Mouse (Mus musculus) left cerebral cortex, postnatal 36 days (tissue): ENCODE data around the gene Trpm7. TPM values are rescaled to one million over a fixed set of nuclear protein-coding genes. Genes with fewer than 3 reads are reported as not detected.

Experiments
- DNase-seq, 2 experiments: peaks; one replicate each; pipeline ENCODE4 v3.0.0; 2021 to 2022; ENCODE audit warnings: low spot score in 2 of 2, mixed read lengths in 1 of 2
- intact Hi-C: fragments of 180-260 bp; cut with DNase I; formaldehyde crosslinking; loops from one replicate; pipeline ENCODE4 v1.15.1; 2025
- total RNA-seq, 2 experiments: library from RNA; stranded (reverse); gene quantifications; 2 replicates each; pipeline ENCODE4 v1.2.3; 2021

Trpm7 gene
- total RNA-seq, 2 experiments from 2014 or later: 30.4 to 42.3 TPM

DNA sequence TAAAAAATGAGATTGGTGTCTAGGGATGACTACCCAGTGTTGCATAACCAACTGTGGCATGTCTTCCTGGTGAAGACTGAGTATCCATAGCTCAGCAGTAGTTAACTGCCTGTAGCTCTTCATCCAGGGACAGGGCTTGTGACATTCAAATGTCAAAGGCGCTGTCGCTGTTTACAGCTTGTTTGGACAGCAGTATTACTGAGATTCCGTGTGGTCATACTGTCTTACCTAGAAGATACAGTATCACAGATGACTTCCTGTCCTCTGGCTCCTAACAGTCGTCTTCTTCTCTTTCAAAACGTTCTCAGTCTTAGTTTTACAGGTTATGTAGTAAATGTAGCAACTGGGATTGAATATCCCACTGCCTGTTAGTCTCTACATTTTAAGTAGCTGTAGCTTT is 37.2 kb downstream of the Trpm7 start:
- intact Hi-C loops: loop anchor here (10.0 kb wide), 1 partner anchor 84 kb away; no protein-coding TSS in a partner anchor
- no peak for DNase-seq

DNA sequence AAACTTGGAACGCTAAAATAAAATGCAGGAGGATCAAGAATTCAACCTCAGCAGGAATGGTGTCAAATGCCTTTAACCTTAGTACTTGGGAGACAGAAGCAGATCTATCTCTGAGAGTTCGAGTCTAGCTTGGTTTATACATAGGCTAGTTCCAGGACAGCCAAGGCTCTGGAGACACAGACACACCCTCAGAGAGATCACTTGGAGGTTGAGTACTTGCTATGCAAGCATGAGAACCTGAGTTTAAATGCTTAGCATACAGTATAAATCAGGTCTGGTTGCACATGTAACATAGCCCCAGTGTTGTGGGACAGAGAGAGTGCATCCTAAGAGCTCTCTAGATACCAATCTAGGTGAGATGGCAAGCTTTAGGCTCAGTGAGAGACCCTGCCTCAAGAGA is 58.6 kb downstream of the Trpm7 start:
- intact Hi-C loops: no loop called here
- DNase-seq: no peak

DNA sequence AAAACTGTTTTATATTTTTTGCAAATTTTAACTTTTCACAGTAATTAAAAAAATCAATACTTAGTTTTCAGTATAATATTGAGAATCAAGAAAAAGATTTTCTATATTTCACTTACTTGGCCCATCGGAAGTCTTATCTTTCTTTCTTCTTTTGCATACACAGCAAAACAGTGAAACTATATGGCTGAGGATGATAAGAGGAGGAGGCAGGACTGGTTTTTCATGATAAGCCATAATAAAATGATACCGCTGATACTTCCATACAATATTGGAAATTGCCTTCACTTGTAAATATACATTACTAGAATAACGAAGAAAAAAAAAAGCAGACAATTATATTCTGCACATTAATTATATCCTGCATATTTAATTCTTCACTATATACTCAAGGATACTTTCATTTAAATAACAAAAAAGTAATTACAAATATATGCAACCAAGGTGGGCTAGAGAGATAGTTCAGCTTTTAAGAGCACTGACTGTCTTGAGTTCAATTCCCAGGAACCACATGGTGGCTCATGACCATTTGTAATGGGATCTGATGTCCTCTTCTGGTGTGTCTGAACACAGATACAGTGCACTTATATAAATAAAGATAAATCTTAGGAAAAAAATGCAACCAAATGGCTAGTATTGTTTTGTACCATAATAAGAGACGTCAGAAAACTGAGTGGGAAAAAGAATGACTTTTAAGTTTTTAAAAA is 59.2 kb downstream of the Trpm7 start:
- DNase-seq: no peak
- intact Hi-C loops: no loop called here

DNA sequence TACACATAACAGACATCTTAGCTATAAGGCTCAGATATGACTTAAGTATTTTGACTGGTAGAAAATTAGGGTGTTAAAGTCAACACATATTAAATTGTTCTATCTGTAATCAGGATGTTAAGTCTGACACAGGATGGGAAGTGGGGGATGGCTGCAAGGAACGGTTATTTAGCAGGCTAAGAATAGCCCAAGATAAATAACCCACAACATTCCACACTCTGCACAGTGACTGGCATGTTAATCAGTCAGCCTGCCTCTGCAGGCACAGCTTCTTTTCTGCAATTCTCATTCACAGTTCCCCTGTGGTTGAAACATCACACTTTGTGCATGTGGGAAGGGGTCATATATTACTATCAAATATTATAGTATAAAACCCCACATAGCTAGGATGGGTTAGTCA is 60.2 kb downstream of the Trpm7 start:
- intact Hi-C loops: no loop called here
- DNase-seq: no peak

DNA sequence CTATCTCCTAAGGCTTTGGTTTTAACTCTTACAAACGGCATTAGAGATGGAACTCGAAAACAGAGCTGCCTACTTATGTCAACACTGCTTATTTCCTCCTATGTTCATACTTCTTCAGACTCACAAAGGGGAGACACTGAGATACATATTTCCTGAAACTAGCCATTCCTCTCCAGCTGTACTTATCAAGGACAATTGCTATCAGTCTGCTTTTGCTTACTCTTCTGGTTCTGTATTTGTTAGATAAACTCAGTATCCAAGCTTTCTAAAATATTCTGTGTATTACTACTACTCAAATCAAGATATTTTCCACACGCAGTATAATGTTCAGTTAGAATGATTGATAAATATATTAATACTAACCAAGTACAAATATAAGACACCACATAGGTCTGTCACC is 74.0 kb downstream of the Trpm7 start:
- intact Hi-C loops: no loop called here
- DNase-seq: no peak

DNA sequence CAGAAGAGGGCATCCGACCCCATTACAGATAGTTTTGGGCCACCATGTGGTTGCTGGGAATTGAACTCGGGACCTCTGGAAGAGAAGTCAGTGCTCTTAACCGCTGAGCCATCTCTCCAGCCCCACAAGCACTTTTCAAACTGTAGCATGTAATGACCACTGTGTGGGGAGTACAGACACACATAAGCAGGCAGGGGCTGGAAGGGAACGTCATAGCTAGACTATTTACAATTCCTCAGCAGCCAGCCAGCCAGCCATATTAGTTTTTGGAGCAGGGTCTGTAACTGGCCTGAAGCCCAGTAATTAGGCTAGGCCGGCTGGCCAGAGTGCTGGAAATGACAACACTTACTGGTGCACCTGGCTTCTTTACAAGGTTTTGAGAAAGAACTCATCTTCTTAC is 77.6 kb downstream of the Trpm7 start:
- intact Hi-C loops: no loop called here
- DNase-seq: no peak

DNA sequence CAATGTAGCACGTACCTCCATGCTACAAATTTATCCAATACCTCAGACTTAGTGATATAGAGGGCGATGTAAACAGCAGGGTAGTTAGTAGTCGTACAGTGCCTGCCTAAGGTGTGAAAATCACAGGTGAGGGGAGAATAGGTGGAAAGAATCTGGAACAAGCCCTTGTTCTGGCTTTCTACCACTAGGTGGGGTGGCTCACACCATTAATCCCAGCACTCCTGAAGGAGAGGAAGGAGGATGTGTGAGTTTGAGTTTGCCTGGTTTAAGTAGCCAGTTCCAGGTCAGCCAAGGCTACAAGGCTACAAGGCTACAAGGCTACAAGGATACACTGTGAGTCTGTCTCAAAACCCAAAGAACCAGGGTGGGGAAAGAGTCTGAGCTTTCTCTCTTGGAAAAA is 80.3 kb downstream of the Trpm7 start:
- intact Hi-C loops: no loop called here
- no peak for DNase-seq

DNA sequence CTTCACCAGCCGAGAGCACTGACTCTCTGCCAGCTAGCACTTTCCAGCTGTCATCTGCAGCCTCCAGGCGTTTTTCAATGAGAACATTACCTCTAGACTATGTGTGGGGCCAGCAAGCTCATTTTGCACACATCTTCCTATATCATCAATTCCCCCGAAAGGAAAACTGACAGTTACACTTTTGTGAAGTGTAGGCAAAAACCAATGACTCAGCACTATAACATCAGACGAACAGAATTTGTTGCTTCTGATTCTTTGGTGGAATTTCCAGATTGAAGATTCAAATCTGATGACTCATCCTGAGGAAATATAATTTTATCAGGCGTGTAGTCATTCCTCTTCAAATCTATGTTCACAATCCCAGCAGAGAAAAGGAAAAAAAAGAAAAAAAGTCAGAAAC is 83.4 kb downstream of the Trpm7 start:
- intact Hi-C loops: no loop called here
- no peak for DNase-seq

DNA sequence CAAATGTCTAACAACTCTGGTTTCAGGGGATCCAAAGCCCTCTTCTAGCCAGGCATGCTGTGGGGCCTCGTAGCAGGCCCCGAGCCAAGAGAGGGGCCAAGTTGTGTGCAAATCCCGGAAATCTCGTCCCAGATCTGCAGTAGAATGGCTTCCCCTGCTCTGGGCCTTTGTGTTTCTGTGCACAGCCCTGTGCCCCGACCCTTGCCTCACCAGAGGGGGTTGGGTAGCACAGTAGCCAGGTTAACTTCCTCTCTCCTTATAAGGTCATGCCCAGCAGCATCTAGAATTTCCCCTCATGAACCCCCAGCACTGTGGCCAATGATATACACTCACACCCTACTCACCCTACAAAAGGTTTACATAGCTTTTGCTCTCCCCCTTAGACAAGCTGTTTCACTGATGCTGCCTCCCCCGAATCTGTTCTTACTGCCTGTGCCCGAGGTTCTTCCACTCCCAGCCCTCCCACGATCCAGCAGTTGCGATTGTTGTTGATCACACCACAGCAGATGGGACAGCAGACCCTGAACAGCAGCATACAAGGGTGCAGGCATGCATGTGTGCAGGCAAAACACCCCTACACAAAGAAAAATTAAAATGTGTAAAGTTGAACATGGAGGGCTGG is 88.2 kb downstream of the Trpm7 start:
- intact Hi-C loops: no loop called here
- DNase-seq: peak; percentile 42 to 53

DNA sequence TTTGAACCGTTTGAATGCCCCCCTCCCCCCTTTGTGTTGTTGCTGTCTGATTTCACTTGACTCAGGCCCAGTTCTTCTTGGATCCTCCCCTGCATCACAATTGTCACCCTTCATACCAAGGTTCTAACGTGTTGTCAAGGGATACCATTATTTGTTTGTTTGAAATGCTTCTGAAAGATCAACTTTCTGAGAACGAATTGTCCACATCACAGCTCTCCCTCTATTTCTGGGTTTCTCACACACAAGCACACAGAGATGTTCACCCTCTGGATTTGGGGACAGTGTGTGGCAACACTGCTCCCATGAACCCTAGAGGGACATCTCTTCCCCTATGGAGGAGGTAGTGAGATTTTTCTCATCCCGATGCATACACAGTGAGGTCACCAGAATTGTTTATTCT is 92.7 kb downstream of the Trpm7 start, which contains the start of gene Usp50:
Gene Usp50, minus strand, starts transcription at position 101 of the 400 bp plus-strand sequence.
- intact Hi-C loops: no loop called here
- no peak for DNase-seq

DNA sequence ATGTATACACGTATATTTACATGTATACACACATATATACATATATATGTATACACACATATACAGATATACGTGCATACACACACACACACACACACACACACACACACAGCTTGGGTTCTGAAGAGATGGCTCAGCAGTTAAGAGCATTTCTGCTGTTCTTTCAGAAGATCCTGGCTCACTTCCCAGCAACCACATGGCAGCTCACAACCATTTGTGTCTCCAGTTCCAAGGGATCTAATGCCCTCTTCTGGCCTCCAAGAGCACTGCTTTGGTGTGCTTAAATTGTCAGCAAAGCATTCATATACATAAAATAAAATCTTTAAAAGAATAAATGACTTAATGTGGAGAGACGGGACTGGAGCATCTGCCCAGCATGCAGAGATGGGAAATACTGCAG is 93.6 kb downstream of the Trpm7 start:
- DNase-seq: peak in 1 of 2 experiments; percentile 41
- intact Hi-C loops: no loop called here

DNA sequence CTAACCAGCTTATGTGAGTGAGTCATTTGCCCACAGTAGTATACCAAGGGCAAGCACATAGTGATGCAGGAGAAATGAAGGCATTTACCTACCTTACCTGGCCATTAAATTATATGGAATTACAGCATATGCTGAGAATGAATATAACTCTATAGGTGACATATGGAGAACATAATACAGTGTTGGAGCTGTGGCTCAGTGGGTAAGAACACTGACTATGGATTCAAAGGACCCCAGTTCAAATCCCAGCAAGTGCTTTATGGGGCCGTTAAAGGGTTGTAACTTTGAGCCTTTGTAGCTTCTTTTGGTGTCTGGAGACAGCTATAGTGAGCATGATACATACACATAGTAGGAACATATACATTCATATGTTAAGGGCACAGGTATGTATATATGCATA is 94.6 kb downstream of the Trpm7 start:
- DNase-seq: no peak
- intact Hi-C loops: no loop called here

DNA sequence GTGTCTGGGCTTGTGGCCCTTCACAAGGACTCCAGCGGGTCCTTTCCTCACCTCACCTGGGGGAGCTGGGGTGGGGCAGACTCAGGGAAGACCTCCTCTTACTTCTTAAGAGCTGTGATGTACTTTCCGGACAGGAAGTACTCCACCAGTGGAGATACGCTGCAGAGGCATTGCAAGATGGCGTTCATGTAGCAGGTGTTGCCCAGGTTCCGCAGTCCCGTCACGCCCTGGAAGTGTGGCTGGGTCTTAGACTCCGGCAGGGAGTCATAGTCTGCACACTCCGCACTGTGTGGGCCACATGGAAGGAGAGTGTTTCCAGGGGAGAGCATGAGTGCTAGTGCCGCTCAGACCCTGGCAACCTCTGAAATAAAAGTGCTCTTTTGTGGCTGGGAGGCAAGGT is 95.7 kb downstream of the Trpm7 start:
- intact Hi-C loops: no loop called here
- DNase-seq: no peak

DNA sequence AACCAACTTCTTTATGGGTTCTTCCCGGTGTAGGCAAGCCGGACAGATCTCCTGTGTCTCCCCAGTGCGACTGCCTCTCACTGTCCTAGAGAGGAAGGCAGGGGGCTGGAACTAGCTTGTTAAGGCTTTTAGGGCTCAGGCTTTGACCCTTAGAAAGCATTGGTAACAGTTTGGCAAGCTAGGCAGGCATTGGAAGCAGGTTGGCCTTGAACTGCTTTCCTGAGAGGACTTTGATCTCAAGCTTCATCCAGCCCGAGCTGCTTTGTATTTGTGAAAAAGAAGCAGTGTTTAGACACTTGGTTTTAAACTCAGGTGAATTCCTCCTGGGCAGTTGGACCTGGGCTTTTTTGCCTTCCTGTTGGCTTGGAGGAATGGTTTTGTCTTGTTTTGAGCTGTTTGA is 97.2 kb downstream of the Trpm7 start:
- no peak for DNase-seq
- intact Hi-C loops: no loop called here

DNA sequence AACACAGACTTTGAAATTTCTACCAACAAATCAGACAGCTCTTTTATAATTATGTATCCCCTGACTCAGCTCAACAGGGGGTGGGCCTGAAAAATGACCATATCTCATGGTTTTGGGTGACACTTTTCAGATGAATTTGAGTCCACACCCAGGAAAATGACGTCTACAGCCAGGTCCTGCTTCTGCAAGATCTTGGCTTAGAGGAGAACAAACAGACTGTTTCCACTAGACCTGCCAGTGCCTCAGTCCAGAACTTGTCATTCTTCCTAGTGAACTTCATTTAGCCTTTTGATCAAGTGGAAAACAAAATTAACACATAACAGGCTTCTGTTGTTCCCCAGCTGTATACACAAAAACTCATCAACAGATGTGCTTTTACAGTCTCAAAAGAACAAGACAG is 99.6 kb downstream of the Trpm7 start:
- intact Hi-C loops: no loop called here
- no peak for DNase-seq

DNA sequence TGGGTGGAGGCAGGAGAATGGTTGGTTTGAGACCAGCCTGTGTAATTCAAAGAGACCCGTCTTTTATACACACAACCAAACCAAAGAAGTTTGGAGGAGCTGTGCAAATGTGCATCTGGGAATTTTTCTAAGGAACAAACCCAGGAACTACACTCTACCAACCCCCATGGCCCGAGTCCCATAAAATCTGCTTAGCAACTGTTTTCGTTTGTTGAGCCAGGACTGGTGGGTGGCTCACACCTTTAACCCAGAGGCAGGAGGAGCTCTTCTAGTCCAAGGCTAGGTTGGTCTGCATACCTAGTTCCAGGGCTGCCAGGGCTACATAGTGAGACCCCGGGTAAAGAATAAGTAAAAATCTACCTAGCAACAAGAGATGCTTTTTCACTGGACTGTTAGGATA is 100.1 kb downstream of the Trpm7 start:
- DNase-seq: no peak

DNA sequence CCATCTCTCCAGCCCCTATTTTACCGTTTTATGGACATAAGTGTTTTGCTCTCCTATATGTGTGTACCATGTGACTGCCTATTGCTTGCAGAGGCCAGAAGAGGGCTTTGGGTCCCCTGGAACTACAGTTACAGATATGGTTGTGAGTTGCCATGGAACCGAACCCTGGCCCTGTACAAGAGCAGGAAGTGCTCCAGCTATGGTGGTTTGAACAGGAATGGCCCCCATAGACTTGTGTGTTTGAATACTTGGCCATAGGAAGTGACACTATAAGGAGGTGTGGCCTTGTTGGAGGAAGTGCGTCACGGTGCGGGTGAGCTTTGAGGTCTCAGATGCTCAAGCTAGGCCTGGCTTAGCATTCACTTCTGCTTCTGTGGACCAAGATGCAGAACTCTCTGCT is 103.8 kb downstream of the Trpm7 start:
- DNase-seq: no peak
- intact Hi-C loops: no loop called here

More for the DNA sequence above, 100.1 kb downstream of the Trpm7 start:
- intact Hi-C loops: no loop called here

DNA sequence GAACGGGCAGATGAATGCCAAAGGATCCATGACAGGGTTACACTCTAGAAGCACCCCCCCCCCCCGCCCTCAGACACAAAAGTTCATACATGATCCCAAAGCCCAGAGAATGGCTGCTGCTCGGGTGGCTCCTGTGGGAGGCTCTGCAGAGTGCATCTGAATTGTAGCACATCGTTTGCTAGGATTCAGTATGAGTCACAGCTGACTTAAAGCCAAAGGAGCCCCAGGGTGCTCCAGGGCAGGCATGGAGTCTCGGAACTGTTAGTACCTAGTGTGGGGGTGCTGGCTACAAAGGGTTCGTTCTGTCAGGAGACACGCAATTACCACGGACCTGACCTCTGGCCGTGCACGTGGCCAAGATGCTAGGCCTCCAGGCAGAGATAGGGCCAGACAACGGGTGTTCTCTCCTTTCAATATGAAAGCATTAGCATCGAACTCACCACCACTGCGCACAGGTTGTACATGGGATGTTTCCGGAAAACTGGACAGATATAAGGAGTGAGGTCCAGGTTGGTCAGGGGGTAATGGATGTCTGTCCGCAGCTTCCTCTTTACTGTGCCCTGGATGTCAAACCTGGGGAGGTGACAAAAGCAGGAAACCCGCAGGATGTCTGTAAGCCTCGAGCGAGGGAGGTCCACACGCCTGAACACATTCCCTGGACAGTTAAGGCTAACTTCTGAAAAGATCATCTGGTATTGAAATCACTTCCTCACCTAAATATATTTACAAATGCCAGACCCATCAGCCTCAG is 106.4 kb downstream of the Trpm7 start:
- intact Hi-C loops: no loop called here
- no peak for DNase-seq

DNA sequence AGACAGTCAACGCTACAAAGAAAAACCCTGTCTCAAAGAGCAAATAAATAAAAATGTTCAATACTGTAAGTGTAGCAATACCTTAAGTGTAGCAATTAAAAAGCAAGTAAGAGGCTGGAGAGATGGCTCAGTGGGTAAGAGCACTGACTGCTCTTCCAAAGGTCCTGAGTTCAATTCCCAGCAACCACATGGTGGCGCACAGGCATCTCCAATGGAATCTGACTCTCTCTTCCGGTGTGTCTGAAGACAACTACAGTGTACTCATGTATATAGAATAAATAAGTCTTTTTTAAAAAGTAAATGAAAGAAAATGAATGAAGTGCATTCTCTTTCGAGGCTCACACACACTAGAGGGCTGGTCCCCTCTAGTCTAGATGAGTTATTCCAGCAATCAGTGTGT is 107.8 kb downstream of the Trpm7 start:
- no peak for DNase-seq

DNA sequence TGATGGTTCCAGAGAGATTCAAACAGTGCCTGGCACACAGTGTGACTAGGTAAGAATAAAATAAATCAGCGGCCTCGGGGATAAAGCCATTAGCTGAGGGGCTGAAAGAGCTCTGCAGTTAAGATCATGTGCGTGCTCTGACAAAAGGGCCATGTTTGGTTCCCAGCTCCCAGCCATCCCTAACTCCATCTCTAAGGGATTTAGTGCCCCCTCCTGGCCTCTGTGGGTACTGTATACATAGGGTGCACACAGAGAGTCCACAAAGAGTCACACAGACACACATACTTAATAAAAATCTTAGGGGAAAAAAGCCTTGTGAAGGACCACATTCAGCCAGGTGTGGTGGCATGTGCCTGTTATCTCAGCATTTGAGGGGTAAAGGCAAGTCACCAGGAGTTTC is 108.4 kb downstream of the Trpm7 start:
- intact Hi-C loops: no loop called here
- DNase-seq: no peak

More for the DNA sequence above, 107.8 kb downstream of the Trpm7 start:
- intact Hi-C loops: no loop called here
